Mouse (Mus musculus): ENCODE measurements around the gene Arhgap10.

The Arhgap10 gene

GRCm38 (mm10) chr8:77383671-77384070, 134.1 kb downstream of the Arhgap10 start:
- no peak for DNase-seq

- DNase-seq: no peak
Observed at GRCm38 (mm10) chr8:77380844-77381243, 136.9 kb downstream of the Arhgap10 start.

GRCm38 (mm10) chr8:77379300-77379699, 138.5 kb downstream of the Arhgap10 start:
- DNase-seq: no peak

DNA sequence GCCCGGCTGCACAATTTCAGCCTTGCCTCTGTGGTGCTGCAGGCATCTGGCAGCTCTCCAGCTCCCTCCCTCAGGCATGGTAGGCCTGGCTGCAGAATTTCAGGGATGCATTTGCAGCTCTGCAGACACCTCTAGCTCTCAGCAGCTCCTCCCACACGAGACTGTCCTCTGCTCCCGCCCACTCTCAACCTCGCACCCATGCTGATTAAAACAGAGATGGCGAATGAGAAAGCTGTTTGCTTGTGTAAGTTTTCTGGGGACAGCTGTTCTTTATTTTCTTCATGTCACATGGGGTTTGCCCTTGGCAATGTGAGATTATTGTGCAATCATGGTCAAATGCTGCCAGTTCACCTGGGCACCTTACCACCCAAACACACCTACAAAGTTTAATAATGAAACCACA, 141.3 kb downstream of the Arhgap10 start:
- peak; percentile 56 for DNase-seq

DNA sequence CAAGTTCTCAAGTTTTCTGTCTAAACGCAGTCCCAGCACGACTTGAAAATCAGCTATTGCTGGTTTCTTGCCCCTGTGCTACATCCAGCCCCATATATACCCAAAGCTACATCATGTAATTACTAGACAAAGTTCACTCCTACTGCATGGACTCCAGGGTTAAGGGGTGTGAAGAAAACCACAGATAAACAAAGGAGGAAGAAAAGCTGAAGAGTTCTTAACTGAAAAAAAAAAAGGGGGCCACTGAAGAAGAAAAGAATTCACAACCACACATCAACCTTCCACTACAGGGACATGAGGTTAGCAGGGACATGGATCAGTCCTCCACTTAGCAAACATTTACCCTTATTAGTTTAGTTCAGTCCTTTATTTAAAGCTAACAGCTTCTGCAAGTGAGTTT, 141.8 kb downstream of the Arhgap10 start:
- DNase-seq: no peak

DNA sequence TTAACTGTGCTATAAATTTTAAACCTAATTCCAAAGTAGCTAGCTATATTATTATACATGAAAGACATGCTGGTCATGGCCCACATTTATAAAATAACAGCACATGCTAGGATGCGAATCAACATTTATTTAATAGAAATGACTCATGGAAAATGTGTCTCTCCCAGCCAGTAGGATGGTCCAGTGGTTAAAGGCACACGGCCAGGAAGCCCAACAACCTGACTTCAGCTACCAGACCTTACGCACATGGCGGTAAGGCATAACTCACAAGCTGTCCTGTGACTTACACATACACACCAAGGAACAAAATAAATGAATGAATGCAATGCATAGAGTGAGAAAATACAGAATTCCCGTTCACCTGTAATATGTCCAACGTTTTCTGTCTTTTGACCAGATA, 146.7 kb downstream of the Arhgap10 start:
- no peak for DNase-seq

GRCm38 (mm10) chr8:77370308-77370707, 147.4 kb downstream of the Arhgap10 start:
- no peak for DNase-seq

DNA sequence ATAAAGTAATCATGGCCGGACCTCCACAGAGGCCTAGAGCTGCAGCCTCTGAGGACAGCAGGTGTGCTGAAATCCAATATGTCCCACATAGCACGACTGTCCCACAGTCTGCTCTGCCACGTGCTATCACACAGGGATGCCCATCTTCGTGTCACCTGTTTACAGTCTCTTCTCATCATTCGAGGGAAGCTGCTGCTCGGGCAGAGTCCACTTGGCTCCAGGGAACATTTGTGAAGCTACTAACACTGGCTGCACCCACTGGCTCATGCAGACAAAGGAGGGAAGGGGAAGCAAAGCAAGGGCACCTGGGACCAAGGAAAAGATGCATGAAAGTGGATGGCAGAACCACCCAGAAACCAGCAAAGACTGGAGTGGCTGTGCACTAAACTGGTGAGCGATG, 148.1 kb downstream of the Arhgap10 start:
- DNase-seq: no peak

GRCm38 (mm10) chr8:77367091-77367490, 150.7 kb downstream of the Arhgap10 start:
- DNase-seq: no peak

DNA sequence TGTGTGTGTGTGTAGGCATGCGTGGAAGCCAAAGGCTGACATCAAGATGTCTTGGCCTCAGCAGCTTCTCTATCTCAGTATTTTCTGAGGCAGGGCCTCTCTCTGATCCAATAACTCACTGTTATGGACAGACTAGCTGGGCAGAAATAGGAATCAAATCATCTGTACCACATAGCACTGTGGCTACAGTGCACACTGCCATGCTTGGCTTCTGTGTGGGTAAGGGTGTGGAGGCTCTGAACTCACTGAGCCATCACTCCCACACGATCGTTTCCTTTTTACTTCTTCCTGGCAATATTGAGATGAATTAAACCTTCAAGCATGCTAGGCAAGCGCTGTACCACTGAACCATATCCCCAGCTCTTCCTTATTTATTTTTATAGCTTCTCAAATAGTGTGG, 151.3 kb downstream of the Arhgap10 start:
- no peak for DNase-seq

DNA sequence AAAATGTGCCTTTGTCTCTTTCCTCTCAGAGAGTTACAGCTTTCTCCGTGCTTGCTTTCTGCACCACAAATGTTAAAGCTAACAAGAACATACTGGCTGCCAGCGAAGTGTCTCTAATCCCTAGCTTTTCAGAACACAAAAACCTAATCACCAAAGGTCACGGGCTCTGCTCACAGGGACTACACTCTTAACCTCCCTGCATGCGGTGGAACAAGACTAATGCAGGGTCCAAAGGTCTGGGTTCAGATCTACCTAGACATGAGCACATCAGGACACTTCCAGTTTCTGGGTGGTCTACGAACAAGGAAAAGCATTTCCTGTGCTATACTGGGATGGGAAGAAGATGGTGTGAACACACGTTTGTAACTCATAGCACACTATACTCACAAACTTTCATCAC, 151.8 kb downstream of the Arhgap10 start:
- DNase-seq: no peak

DNA sequence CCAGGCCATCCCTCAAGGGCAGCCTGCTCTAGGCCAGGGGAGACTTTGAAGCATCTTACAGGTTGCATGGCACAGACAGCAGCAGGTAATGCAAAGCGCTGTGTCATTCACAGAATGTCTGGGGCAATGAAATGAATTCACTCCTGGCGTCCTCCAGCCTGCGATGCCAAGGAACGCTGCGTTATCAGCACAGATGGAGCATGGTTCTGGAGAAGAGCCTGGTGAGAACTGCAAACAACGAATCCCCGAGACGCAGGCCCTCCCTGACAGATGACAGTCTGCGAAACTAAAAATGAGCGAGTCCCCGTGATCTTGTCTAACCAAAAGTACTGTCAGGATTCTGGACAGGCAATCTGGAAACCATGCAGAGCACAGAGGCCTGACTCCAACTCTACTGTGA, 153.3 kb downstream of the Arhgap10 start:
- peak; percentile 64 for DNase-seq

DNA sequence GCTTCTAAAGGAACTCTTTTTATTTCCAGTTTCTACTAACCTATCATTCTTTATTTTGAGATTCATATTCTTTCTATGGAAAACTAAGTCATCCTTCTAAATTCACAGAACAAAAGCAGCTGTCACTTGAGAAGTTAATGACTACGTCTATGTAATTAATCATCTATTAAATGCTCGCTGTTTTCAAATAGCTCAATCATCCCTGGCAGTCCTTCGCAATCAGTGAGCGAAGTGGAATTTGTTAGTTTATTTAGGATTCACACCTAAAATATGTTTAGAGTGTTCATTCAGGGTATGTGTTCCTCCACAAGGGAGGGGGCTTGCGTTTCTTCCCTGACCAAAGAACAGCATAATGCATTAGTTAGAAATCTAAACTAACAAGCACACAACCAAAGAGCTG, 156.9 kb downstream of the Arhgap10 start:
- no peak for DNase-seq

GRCm38 (mm10) chr8:77360423-77360822, 157.3 kb downstream of the Arhgap10 start:
- no peak for DNase-seq

DNA sequence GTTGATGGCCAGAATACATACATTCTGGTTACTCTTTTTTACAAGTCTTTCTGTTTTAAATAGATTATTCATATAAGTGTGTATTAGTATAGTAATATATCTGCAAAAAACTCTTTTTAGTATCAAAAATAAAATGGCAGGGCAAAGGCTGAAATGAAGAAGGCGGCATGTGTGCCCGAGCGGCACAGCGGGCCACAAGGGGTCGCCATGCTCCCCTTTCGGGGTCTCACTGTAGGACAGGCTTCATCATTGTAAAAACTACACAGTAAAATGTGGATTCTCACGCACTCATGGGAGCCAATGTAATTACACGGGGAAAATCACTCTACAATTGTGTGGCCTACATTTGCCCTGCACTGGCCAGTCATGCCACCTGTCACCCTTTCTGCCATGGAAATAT, 160.6 kb downstream of the Arhgap10 start:
- DNase-seq: no peak

DNA sequence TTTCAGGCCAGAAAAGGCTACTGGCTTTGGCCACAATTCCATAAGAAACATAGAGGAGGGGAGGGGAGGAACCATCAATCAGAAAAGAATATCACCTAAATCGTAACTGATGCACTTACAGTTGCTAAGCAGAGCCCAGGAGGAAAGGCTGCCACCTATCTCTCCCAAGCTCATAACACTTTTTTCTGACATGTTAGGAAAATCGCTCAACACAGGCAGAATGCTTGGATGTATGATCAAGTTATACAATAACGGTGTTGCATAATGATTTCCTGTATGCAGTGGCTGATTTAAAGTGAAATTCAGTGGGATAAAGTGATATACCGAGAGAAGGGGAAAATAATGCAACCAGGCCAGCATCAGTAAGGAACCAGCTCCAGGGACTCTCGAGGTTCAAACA, 162.4 kb downstream of the Arhgap10 start:
- DNase-seq: no peak

DNA sequence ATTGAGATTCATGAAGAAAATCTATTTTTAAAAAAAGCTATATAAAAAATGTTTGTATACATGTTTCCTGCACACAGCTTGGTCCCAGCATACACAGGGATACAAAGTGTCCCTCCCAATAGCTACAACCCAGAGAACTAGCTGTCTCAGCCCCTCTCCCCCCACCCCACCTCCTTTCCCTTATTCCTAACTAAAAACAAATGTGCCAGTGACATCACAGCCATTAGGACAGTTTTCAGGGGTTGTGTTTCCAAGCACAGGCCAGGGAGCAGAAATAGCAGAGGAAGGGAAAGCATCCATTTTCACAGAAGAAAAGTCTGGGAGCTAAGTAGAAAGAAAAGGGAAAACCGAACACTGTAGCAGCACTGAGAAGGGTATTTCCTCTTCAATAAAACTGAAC, 163.6 kb downstream of the Arhgap10 start:
- no peak for DNase-seq

DNA sequence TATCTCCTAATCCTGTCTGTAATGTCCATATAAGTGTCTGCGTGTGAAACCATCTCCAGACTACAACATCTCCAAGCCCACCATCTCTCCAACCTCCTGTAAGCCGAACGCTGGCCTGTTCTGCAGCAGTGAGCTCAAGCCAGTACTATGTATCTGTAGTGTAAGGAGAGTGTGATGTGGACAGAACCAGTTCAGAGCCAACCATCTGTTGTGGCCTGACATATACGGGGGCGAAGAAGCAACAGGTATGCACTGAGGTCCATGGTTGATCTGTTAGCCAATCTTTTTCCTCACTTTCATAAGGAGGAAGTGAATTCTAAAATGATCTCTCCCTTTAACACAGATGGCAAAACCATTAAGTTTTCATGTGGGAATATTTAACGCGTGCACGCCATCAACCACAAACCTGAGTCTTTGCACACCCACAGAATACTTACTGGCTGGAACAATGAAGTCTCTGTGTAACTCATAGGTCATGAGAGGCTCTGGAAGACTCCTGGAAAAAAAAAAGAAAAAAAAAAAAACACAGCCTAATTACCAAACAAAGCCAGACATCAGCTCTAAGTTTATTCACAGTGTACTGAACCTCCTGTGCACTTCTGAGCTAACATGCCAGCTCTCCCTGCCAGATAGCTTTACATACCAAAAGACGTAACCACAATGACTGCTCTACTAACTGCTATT, 166.4 kb downstream of the Arhgap10 start:
- DNase-seq: no peak

DNA sequence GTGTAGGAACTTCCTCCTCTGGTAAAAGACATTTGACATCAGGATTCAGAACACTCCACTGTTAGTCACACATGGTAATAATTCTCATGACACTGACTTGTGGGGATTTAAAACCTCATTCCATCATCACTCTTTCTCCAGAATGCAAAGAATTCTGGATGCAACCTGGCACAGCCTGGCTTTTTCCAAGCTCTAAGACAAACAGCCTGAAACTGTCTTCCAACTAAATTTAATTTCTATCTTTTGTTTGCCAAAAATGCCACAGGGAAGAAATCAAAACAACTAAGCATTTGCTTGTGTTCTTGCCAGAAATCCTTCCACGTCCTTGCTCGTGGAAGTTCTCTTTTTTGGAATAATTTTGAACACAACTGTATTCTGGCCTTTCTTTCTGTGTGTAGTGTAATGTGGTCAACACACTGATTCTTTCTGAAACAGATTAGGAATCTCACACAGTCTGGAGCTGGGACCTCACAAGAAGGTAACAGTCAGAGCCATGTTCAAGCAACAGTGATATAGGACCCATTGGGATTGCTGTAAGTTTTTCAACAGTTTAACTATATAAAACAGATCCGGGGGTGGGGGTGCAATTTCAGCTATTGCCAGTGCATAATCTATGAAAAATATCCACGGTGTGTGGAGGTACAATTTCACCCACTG, 167.5 kb downstream of the Arhgap10 start:
- DNase-seq: no peak

DNA sequence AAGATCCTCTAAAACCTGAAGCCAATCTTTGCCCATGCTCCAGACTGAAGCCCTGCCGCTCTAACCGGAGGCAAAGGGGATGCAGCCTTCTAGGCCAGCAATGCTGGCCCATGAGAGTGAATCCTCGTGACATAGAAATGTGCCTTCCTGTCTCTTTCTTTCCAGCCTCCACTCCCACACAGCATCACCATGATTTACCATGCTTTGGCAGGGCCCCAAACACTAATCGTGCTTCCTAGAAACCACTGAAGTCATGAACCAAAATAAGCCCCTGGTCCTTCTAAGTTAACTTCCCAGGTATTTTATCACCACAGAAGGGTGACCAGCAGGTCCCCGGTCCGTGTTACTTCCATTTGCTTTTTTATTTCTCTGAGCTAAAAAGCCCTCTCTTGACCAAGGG, 173.8 kb downstream of the Arhgap10 start:
- DNase-seq: no peak

DNA sequence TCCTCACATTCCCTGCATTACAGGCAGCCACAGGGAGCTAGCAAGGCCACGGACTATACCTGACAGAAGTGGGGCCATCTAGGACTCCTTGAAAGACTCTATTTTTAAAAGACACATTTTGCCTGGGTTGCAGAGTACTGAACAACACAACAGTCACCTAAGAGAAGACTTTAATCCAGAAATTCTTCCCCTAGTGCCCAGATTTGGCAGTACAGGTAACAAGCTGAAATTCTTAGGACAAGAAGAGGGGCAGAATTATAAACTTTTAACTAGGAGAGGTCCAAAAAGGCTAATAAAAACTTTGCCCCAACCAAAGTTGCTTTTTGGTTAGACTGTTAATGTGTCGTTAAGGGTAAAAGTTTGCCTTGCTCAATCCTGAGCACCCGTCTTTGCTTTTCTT, 174.4 kb downstream of the Arhgap10 start:
- DNase-seq: no peak

GRCm38 (mm10) chr8:77342144-77342543, 175.6 kb downstream of the Arhgap10 start:
- no peak for DNase-seq

DNA sequence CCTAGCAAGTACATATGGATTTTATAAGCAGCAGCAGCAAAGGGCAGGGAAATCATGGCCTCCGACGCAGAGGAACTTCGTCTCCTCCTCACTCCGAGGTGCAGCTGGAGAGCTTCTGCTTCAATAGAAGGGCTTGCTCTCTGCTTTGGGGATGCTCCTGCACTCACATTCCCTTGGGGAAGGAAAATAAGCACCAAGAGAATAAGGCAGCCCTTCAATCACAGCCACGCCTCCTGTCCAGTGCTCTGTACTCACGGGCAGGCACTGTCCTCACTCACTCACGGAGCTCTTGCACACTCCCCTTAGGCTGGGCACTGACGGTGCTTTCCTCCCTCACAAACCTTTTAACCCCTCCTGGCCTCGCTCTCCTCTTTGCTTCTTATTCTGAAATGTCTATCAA, 176.4 kb downstream of the Arhgap10 start:
- no peak for DNase-seq

GRCm38 (mm10) chr8:77340046-77340747, 177.6 kb downstream of the Arhgap10 start:
- no peak for DNase-seq
